Mouse (Mus musculus): ENCODE measurements at regions not wholly inside any gene's neighbourhood (a gene's known extent, or its start where the extent isn't known, plus 50 kb on each side); places are given as distances from the start of the nearest gene placed in this dataset.

- Histone ChIP-seq H3K27ac (no peak overlapping the region), H3K9me3 (no peaks in the 10 kb centered on the region), H3K36me3 (no peaks in the 10 kb centered on the region), H3K9ac (no peak overlapping the region), H3K4me1 (replicated peaks) (no peaks in the 10 kb centered on the region), H3K4me3 (no peak overlapping the region), H3K27me3 (no peaks in the 10 kb centered on the region), H3K4me2 (no peak overlapping the region)
- ATAC-seq (ENCODE audit: low FRiP score): no peak
- WGBS: 93% methylated on average over 6 of the region's 6 CpGs
Observed at GRCm38 (mm10) chr2:174575546-174575945, 67.8 kb upstream of the Zfp831 start.

- Histone ChIP-seq H3K4me2 (no peak overlapping the region), H3K9ac (no peak overlapping the region), H3K4me3 (no peak overlapping the region), H3K4me1 (replicated peaks) (no peaks in the 10 kb centered on the region), H3K9me3 (no peaks in the 10 kb centered on the region), H3K27ac (no peak overlapping the region), H3K36me3 (no peaks in the 10 kb centered on the region), H3K27me3 (no peaks in the 10 kb centered on the region)
- WGBS: 90% methylated on average over 5 of the region's 5 CpGs
- no peak for ATAC-seq (ENCODE audit: low FRiP score)
Observed at GRCm38 (mm10) chr2:174580906-174581703, 62.2 kb upstream of the Zfp831 start.

DNA sequence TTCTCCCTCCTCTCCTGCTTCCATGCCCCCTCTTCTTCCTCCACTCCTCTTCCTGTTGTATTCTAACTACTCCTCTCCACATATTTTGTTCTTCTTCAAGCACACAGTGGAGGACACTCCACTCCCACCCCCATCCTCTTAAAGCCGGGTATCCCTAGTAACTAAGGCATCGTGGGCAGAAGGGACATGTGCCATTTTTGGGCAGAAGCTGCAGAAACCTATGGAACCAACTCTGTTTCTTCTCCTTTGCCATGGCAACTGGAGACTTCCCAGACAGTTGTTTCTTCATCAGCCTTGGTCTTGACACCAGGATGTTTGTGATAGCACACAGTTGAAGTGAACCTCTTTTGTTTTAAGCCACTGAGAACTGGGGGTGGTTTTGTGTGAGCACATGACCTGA, 59.1 kb upstream of the Zfp831 start:
- H3K27me3 ChIP-seq: no peaks in the 10 kb centered on the region
- H3K9me3 ChIP-seq: no peaks in the 10 kb centered on the region
- H3K4me2 ChIP-seq: no peak overlapping the region
- no peak overlapping the region for H3K4me3 ChIP-seq
- no peak overlapping the region for H3K27ac ChIP-seq
- no peaks in the 10 kb centered on the region for H3K4me1 ChIP-seq (replicated peaks)
- ATAC-seq (ENCODE audit: low FRiP score): no peak
- WGBS: 90% methylated on average over 2 of the region's 2 CpGs
- no peak overlapping the region for H3K9ac ChIP-seq
- H3K36me3 ChIP-seq: no peaks in the 10 kb centered on the region

Measured in hindbrain, embryonic 13.5 days (tissue).